Mouse (Mus musculus): ENCODE measurements around the gene Bst2.

GRCm38 (mm10) chr8:71567587-71567986 is 30.3 kb upstream of the Bst2 start:
- TF ChIP-seq EP300 (IDR thresholded peaks at IDR 0.05; ENCODE audit: low read depth) (no peak), CTCF (IDR thresholded peaks at IDR 0.05; ENCODE audit: low read depth) (no peak)
